Mouse (Mus musculus): Measurements from ENCODE around the gene Sat2.
"Not testable (repeated sequence)": the region's sequence is repeated elsewhere in the genome, so short reads cannot be mapped to it uniquely, and the experiment has no call there.

Sat2 gene

GRCm38 (mm10) chr11:69600098-69600497, 21.7 kb upstream of the Sat2 start:
- no peak for DNase-seq (ENCODE audit: low spot score in 2 of 2)

- no peak for DNase-seq (ENCODE audit: low spot score in 2 of 2)
Measured at GRCm38 (mm10) chr11:69601768-69602167, 20.1 kb upstream of the Sat2 start.

GRCm38 (mm10) chr11:69603516-69603915, 18.3 kb upstream of the Sat2 start:
- DNase-seq (ENCODE audit: low spot score in 2 of 2): no peak

DNA sequence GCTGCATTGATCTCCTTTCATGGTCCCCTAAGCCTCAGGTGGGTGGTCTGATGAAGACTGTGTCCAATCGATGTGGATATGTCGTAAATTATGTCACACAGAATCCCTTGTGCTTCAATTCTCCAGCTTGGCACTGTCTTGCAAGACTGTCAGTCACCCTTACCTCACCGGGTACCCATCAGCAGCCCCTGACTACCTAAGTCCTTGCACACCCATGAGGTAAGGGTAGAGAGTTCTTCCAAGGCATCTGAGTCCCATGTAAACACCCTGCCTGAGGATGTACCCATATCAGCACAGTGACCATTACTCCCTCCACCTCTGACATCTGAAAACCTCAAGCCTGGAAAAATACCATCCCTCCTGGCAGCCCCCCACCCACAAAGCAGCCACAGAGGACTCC, 17.5 kb upstream of the Sat2 start:
- no peak for DNase-seq (ENCODE audit: low spot score in 2 of 2)

GRCm38 (mm10) chr11:69604795-69605664, 16.8 kb upstream of the Sat2 start:
- peak; percentile 8 to 22 for DNase-seq (ENCODE audit: low spot score in 2 of 2)

GRCm38 (mm10) chr11:69605726-69606490, 15.9 kb upstream of the Sat2 start, which contains the start of gene Atp1b2:
Gene Atp1b2, minus strand, starts transcription at chr11:69605942.
- peak; percentile 75 to 81 for DNase-seq (ENCODE audit: low spot score in 2 of 2)

GRCm38 (mm10) chr11:69606491-69606795, 15.4 kb upstream of the Sat2 start:
- DNase-seq (ENCODE audit: low spot score in 2 of 2): no peak

- no peak for DNase-seq (ENCODE audit: low spot score in 2 of 2)
Measured at GRCm38 (mm10) chr11:69606832-69607231, 15.0 kb upstream of the Sat2 start.

DNA sequence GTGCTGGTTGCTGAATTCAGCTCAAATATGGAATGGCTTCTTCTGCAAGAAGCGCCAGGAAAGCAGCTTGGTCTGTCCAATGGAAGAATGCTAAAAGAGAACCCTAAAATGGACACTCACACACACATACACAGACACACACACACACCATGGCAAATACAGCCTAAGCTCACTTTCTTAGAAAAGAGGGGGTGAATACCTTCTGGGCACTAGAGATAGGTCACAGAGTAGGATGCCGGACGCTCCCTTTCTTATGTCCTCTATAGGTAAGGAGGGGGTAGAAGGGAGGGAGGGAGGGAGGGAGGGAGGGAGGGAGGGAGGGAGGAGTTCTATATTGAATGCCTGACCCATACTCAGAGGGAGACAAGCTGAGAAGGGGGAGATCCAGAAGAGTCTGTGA, 13.3 kb upstream of the Sat2 start:
- DNase-seq (ENCODE audit: low spot score in 2 of 2): no peak

DNA sequence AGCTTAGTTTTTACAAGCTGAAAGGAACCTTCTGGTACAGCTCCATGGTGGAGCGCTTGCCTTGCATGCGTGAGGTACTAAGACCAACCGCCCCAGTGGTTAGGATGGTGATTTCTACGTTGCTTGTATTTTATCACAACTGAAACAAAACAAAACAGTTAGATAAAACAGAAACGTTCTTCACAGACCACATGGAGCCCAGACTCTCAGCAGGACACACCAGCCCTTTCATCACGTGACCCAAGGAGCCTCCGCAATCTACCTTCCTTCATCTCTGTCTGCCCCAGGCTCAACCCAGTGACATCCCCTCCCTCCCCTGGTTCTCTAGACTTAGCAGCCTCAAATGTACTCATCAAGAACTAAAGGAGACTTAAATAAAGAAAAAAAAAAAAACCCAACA, 12.4 kb upstream of the Sat2 start:
- no peak for DNase-seq (ENCODE audit: low spot score in 2 of 2)

DNA sequence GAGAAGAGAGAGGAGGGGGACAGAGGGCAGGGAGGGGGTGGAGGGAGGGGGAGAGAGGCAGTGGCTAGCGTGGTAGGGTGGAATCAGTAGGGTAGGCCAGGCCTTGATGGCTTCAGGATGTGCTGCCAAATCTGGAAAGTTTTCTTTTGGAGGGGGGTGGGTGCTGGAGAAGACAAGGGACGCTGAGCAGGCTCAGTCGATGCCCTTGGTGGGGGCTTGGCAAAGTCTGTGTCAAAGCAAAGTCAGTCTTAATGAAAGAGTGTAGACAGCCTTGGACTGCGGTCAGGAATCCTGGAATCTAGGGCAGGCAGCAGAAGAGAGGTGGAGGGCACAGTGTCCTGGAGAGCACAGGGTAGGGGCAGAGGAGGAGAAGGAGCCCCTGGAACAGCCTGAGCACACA, 10.9 kb upstream of the Sat2 start:
- DNase-seq (ENCODE audit: low spot score in 2 of 2): no peak

GRCm38 (mm10) chr11:69613553-69614256, 8.1 kb upstream of the Sat2 start:
- peak; percentile 28 to 59 for DNase-seq (ENCODE audit: low spot score in 2 of 2)

GRCm38 (mm10) chr11:69614257-69614588, 7.6 kb upstream of the Sat2 start:
- DNase-seq (ENCODE audit: low spot score in 2 of 2): not testable (repeated sequence)

- no peak for DNase-seq (ENCODE audit: low spot score in 2 of 2)
Measured at GRCm38 (mm10) chr11:69616781-69617180, 5.0 kb upstream of the Sat2 start.

GRCm38 (mm10) chr11:69617805-69618204, 4.0 kb upstream of the Sat2 start, which contains the start of gene Shbg:
Gene Shbg, minus strand, starts transcription at chr11:69617905.
- no peak for DNase-seq (ENCODE audit: low spot score in 2 of 2)

- DNase-seq (ENCODE audit: low spot score in 2 of 2): no peak
Measured at GRCm38 (mm10) chr11:69620394-69621081, 1.3 kb upstream of the Sat2 start.

GRCm38 (mm10) chr11:69622406-69622805, 582 bp downstream of the Sat2 start:
- no peak for DNase-seq (ENCODE audit: low spot score in 2 of 2)

DNA sequence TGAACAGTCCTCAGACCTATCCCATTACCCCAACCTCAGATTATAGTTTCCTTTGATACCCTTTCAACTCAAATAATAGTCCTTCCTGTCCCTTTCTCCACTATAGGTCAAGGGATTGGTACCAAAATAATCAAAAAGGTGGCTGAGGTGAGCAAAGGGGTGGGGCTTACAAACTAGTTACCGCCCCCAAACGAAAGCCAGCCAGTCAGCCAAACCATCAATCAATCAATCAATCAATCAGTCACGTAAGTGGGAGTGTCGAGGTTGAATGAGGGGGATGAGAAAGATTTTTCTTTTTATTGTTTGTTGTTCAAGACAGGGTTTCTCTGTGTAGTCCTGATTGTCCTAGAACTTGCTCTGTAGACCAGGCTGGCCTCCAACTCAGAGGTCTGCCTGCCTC, 1.2 kb downstream of the Sat2 start:
- no peak for DNase-seq (ENCODE audit: low spot score in 2 of 2)

DNA sequence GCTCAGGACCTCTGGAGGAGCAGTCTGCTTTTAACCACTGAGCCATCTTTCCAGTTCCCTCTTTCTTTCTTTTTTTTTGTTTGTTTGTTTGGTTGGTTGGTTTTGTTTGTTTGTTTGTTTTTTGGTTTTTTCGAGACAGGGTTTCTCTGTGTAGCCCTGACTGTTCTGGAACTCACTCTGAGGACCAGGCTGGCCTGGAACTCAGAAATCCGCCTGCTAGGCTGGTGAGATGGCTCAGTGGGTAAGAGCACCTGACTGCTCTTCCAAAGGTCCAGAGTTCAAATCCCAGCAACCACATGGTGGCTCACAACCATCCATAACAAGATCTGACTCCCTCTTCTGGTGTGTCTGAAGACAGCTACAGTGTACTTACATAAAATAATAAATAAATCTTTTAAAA, 2.5 kb downstream of the Sat2 start:
- not testable (repeated sequence) for DNase-seq (ENCODE audit: low spot score in 2 of 2)

DNA sequence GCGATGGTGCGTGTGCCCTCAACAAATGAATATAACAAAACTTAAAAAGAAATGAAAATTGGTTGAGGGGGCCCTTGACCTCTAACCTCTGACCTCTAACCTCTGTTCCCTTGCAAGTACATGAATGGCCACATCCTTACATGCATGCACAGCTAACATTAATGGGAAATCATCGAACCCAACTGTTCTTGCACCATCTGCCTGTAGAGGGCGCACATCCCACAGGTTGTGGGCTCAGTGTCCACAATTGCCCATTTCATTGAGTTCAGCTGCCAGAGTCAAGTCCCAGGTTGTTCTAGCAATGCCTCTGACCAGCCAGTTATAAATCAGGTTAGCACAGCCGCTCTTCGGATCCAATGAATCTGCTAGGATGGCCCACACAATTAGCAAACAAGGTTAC, 6.5 kb downstream of the Sat2 start:
- peak; percentile 31 to 74 for DNase-seq (ENCODE audit: low spot score in 2 of 2)

DNA sequence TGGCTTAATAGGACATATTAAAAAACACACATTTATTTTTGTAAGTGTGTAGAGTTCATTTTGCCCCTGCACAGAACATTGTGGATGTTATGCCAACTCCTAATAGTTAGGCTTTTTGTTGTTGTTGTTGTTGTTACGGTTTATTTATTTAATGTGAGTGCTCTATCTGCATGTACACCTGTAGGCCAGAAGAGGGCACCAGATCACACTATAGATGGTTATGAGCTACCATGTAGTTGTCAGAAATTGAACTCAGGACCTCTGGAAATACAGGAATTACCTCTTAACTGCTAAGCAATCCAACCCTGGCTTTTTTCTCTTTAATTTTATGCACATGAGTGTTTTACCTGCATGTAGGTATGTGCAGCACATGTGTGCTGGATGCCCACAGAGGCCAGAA, 8.0 kb downstream of the Sat2 start:
- no peak for DNase-seq (ENCODE audit: low spot score in 2 of 2)
